Mouse (Mus musculus) C2C12 (cell line): ENCODE data around the gene Hdac10.

Experiments
- CEBPB ChIP-seq: IDR thresholded peaks from one replicate; pipeline ENCODE4 v1.6.1; 2011; ENCODE audit warnings: low read depth, mild to moderate bottlenecking, control low read depth, moderate library complexity
- CTCF ChIP-seq: IDR thresholded peaks from one replicate; pipeline ENCODE4 v1.5.1; 2011; ENCODE audit not compliant: control insufficient read depth, insufficient read depth, insufficient read length
- MYOG ChIP-seq: IDR thresholded peaks from one replicate; pipeline ENCODE4 v1.6.1; 2011; ENCODE audit not compliant: control insufficient read depth, insufficient read length; ENCODE audit errors: extremely low read depth

DNA sequence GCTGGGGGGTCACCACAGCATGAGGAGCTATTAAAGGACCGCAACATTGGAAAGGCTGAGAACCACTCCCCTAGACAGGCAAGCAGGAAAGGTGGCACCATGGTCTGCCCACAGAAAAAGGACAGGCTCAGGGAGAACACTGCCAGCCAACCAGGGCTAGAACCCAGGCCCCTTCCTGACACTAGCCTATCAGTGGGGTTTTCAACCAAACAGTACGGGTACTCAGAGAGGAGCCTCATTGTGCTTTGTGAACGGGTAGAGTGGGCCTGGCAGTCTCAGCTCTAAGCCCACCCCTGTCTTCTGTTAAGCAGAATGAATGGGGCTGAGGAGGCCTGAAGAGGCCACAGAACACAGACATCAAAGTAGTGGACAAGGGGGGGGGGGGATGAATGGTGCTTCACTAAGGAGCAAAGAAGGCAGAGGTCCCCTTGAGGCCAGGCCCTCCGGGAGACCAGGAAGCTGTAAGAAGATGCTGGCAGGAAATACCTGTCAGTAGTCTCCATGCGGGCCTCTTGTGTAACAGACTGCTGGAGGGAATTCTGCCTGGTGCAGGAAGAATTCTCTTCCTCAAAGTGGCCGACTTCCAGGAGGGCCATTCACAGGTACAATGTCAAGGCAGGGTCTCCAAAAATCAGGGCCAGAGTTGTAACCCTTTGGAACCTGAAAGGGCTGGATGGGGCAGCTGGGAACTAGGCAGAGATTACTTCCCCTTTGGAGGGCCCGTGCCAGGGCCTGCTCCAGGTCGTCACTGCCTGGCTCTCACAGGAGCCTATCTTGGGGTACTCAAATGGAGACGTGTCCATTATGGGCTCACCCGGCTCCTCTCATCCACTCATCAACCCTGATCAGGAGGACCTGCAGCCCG is 53.7 kb downstream of the Hdac10 start, which contains the start of gene Trabd:
- TF ChIP-seq CTCF (no peak), CEBPB (no peak), MYOG (no peak)
